Mouse (Mus musculus): ENCODE measurements around the gene Hnf1a. TPM values are rescaled to one million over a fixed set of nuclear protein-coding genes. Genes with fewer than 3 reads are reported as not detected.
"Not testable (repeated sequence)": the region's sequence is repeated elsewhere in the genome, so short reads cannot be mapped to it uniquely, and the experiment has no call there.

Gene Hnf1a
- polyA plus RNA-seq, 1 experiment from 2014 or later: 0.09 TPM

DNA sequence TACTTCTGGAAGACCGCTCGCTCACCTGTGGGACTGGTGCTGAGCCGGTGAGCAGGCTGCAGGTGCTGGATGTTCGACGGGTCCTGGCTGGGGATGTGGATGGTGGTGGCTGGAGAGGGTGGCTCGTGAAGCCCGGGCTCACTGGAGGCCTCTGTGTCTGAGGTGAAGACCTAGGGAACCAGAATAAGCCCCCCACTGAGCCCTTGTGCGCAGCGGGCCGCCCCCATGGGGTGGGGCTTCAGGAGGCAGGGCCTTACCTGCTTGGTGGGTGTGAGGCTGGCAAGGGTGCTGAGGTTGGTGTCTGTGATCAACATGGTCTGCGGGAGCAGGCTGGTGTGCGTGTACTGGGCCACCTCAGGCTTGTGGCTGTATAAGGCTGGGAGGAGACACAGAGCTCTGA is 20.2 kb downstream of the Hnf1a start:
- DNase-seq (ENCODE audit: low spot score): no peak
- Histone ChIP-seq H3K27ac (peak overlapping the region; percentile 16; the same call in 1 of the 2 replicates), H3K4me3 (no peak overlapping the region), H3K4me1 (peaks cover 17% of the 10 kb centered on the region), H3K36me3 (peaks cover 50% of the 10 kb centered on the region), H3K9me3 (replicated peaks) (no peaks in the 10 kb centered on the region), H3K27me3 (ENCODE audit: low read depth, poor library complexity, severe bottlenecking) (no peaks in the 10 kb centered on the region)
- WGBS: 75% methylated on average over 12 of the region's 12 CpGs

DNA sequence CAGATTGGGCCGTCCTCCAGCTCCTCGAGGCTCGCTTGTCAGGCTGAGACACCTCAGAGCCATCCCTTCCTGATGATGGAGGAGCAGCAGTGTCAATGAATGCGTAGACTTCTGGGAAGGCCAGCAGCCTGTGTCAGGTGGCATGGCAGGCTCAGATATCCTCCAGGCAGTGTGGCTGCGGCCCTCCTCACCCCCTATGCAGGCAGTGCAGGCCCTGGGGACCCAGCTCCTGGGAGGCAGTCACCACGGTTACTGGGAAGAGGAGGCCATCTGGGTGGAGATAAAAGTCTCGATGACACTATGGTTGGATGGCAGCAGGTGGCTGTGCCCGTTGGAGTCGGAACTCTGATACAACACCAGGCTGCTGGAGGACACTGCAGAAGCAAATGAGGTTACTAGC is 21.1 kb downstream of the Hnf1a start:
- Histone ChIP-seq H3K9me3 (replicated peaks) (no peaks in the 10 kb centered on the region), H3K36me3 (peaks cover 56% of the 10 kb centered on the region), H3K27me3 (ENCODE audit: low read depth, poor library complexity, severe bottlenecking) (no peaks in the 10 kb centered on the region), H3K27ac (no peak overlapping the region), H3K4me1 (peaks cover 17% of the 10 kb centered on the region), H3K4me3 (no peak overlapping the region)
- WGBS: 90% methylated on average over 9 of the region's 9 CpGs
- no peak for DNase-seq (ENCODE audit: low spot score)

DNA sequence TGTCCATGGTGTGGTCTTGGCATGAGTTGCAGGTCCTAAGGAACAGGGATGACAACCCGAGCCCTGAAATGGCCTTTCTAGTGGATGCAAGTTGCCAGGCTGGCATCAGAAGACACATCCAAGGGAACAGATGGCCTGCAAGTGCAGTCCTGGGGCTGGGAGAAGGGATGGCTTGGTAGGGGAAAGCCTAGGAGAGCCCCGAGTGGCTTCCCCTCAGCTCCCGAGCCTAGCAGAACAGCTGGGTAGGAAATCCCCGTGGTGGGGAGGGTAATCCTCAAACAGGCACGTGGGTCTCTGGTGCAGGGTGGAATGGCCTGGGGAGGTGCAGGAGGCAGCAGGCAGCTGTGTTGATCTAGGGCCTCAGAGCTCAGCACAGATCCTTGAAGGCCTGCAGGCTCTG is 21.6 kb downstream of the Hnf1a start:
- H3K4me3 ChIP-seq: no peak overlapping the region
- no peak overlapping the region for H3K27ac ChIP-seq
- 77% methylated on average over 5 of the region's 5 CpGs for WGBS
- H3K4me1 ChIP-seq: peaks cover 17% of the 10 kb centered on the region
- H3K9me3 ChIP-seq (replicated peaks): no peaks in the 10 kb centered on the region
- DNase-seq (ENCODE audit: low spot score): no peak
- peaks cover 56% of the 10 kb centered on the region for H3K36me3 ChIP-seq
- no peaks in the 10 kb centered on the region for H3K27me3 ChIP-seq (ENCODE audit: low read depth, poor library complexity, severe bottlenecking)

DNA sequence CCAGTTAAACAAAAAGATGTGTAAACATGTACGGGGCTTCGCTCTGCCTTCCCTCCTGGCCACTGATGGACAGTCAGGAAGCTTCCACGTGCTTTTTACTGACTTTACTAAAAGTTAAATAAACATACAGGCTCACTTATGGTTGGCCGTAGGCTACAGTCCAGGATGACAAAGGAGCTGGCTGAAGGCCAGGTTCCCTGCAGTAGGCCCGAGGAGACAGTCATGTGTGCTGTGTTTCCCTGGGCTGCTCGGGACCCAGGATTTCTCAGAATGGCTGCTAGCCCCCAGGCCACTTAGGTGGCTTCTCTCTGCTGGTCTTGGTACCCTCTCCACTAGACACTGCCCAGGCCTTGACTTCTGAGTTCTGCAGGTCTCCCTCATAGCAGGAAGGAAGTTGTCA is 22.0 kb downstream of the Hnf1a start:
- peaks cover 17% of the 10 kb centered on the region for H3K4me1 ChIP-seq
- WGBS: 97% methylated on average over 6 of the region's 6 CpGs
- DNase-seq (ENCODE audit: low spot score): no peak
- no peak overlapping the region for H3K27ac ChIP-seq
- no peaks in the 10 kb centered on the region for H3K9me3 ChIP-seq (replicated peaks)
- no peak overlapping the region for H3K4me3 ChIP-seq
- peaks cover 57% of the 10 kb centered on the region for H3K36me3 ChIP-seq
- no peaks in the 10 kb centered on the region for H3K27me3 ChIP-seq (ENCODE audit: low read depth, poor library complexity, severe bottlenecking)

DNA sequence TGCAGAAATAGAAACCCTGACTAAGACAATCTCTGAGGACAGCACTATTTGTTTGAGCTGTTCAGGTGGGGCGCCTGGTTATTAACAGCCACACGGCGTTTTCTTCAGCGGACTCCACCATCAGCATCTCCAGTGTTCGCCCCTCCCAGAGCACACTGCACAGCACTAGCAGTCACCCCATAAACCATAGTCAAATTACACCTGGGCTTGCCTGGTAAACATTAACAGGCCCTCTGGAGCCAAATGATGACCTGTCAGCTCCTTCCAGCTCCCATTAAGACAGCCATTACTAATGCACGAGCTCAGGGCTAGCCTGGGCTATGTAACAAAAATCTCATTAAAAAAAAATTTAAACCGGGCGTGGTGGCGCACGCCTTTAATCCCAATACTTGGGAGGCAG is 25.8 kb downstream of the Hnf1a start:
- H3K27me3 ChIP-seq (ENCODE audit: low read depth, poor library complexity, severe bottlenecking): no peaks in the 10 kb centered on the region
- no peak overlapping the region for H3K4me3 ChIP-seq
- WGBS: 91% methylated on average over 10 of the region's 10 CpGs
- H3K9me3 ChIP-seq (replicated peaks): no peaks in the 10 kb centered on the region
- H3K36me3 ChIP-seq: peaks cover 52% of the 10 kb centered on the region
- no peak overlapping the region for H3K27ac ChIP-seq
- H3K4me1 ChIP-seq: peaks cover 3% of the 10 kb centered on the region
- no peak for DNase-seq (ENCODE audit: low spot score)

DNA sequence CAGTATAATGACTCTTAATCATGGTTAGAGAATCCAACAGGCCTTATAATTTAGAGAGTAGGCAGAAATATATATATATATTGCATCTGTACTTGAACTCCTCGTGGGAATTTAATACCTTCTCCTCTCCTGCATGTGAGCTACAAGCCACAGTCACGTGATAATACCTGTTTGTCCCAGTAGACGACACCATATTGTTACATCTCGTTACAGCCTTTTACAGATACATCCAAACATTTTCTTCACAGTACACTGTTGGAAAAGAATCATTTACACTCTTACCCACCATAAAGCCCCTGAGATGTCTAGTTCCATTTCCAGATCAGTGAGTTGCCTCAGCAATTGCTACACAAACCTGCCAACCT is 28.1 kb downstream of the Hnf1a start:
- H3K27ac ChIP-seq: peak overlapping the region; percentile 93

DNA sequence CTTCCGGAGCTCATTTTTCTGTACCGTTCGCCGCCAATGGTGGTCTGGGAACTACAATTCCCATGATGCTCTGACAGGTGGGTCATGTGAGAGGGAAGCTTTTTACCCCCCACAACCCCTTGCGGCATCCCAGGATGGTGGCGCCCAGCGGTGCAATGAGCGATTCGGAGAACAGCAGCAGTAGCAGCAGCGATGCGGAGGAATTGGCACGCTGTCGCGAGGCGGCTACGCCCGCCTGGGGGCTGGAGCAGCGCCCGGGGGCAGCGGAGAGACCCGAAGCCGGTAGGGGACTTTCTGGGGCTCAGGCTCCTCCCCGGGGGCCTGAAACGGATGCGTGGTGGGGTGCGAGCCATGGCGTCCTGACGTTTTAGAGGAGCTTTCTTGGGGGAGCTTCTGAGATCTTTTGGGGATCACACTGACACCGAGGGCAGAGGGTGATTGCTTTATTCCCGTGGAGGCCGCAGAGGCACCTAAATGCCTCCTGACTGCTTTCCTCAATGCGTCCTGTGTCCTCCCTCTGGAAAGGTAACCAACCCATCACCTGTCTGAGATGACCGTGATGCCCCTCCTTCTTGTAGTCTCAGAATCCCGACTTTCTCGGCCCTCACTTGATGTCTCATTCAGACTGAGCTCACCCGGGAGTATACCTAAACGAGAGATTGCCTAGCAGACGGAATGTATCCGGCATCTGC is 28.7 kb downstream of the Hnf1a start, which contains the start of gene 2210016L21Rik:
Gene 2210016L21Rik, plus strand, starts transcription at position 85 of the 692 bp plus-strand sequence.
- peak; percentile 87 for DNase-seq (ENCODE audit: low spot score)
- Histone ChIP-seq H3K9me3 (replicated peaks) (no peaks in the 10 kb centered on the region), H3K4me3 (peak within 1 kb of the TSS; percentile 98), H3K4me1 (peaks cover 3% of the 10 kb centered on the region), H3K27ac (peak within 1 kb of the TSS; percentile 93), H3K27me3 (ENCODE audit: low read depth, poor library complexity, severe bottlenecking) (no peaks in the 10 kb centered on the region), H3K36me3 (peaks cover 24% of the 10 kb centered on the region)
- WGBS: 2% methylated on average over 39 of the region's 39 CpGs

More for the DNA sequence above, 28.1 kb downstream of the Hnf1a start:
- Histone ChIP-seq H3K4me1 (peaks cover 3% of the 10 kb centered on the region), H3K9me3 (replicated peaks) (no peaks in the 10 kb centered on the region), H3K27me3 (ENCODE audit: low read depth, poor library complexity, severe bottlenecking) (no peaks in the 10 kb centered on the region), H3K4me3 (peak overlapping the region; percentile 98), H3K36me3 (peaks cover 29% of the 10 kb centered on the region)
- 55% methylated on average over 4 of the region's 4 CpGs for WGBS
- no peak for DNase-seq (ENCODE audit: low spot score)

DNA sequence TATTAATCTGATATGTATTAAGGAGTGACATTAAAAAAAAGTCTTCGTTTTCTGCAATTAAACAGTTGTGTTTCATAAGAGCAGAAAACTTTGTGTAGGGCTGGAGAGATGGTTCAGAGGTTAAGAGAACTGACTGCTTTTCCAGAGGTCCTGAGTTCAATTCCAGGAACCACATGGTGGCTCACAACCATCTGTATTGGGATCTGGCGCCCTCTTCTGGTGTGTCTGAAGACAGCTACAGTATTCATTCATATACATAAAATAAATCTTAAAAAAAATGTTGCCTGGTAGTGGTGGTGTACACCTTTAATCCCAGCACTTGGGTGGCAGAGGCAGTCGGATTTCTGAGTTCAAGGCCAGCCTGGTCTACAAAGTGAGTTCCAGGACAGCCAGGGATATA is 29.8 kb downstream of the Hnf1a start:
- not testable (repeated sequence) for DNase-seq (ENCODE audit: low spot score); H3K4me3 ChIP-seq; H3K9me3 ChIP-seq (replicated peaks); H3K27me3 ChIP-seq (ENCODE audit: low read depth, poor library complexity, severe bottlenecking); H3K27ac ChIP-seq; H3K4me1 ChIP-seq
- 56% methylated on average over 3 of the region's 3 CpGs for WGBS
- H3K36me3 ChIP-seq: peaks cover 13% of the 10 kb centered on the region

DNA sequence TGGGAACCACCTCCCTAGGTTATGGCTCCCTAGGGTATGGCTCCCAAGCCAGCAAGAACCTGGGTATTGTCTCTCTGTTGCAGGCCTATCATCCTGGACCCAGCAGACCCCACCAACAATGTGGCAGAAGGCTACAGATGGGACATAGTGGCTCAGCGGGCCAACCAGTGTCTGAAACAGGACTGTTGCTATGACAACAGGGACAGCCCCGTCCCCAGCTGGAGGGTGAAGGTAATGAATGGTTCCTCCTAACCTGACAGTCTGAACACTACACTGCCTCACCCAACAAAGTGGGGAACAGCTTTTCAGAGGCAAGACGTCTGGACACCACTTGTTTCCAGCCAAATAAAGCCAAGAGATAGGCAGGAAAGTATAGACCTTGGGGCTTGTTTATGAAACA is 35.1 kb downstream of the Hnf1a start:
- H3K27me3 ChIP-seq (ENCODE audit: low read depth, poor library complexity, severe bottlenecking): no peaks in the 10 kb centered on the region
- no peak for DNase-seq (ENCODE audit: low spot score)
- H3K4me3 ChIP-seq: no peak overlapping the region
- no peaks in the 10 kb centered on the region for H3K36me3 ChIP-seq
- 25% methylated on average over 3 of the region's 3 CpGs for WGBS
- no peaks in the 10 kb centered on the region for H3K4me1 ChIP-seq
- H3K9me3 ChIP-seq (replicated peaks): no peaks in the 10 kb centered on the region
- H3K27ac ChIP-seq: no peak overlapping the region

DNA sequence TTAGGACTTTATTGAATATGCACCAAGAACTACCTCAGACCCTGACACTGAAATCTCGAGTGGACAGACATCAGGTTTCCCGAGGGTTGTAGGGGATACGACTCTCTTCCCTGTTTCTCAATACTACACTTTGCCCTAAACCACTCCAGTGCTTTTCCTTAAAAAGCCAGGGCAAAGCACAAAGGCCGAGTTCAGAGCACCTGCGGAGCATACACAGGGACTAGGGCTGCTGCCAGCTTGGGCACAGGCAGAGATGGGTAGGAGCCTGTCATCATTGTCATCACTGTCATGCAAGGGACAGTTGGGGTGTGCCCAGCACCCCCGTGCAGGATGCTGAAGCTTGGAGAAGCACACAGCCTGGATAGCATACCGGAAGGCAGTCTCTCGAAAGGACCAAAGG is 37.7 kb downstream of the Hnf1a start:
- Histone ChIP-seq H3K36me3 (no peaks in the 10 kb centered on the region), H3K4me3 (no peak overlapping the region), H3K27ac (no peak overlapping the region), H3K4me1 (no peaks in the 10 kb centered on the region), H3K9me3 (replicated peaks) (no peaks in the 10 kb centered on the region), H3K27me3 (ENCODE audit: low read depth, poor library complexity, severe bottlenecking) (no peaks in the 10 kb centered on the region)
- no peak for DNase-seq (ENCODE audit: low spot score)
- WGBS: 88% methylated on average over 8 of the region's 8 CpGs

DNA sequence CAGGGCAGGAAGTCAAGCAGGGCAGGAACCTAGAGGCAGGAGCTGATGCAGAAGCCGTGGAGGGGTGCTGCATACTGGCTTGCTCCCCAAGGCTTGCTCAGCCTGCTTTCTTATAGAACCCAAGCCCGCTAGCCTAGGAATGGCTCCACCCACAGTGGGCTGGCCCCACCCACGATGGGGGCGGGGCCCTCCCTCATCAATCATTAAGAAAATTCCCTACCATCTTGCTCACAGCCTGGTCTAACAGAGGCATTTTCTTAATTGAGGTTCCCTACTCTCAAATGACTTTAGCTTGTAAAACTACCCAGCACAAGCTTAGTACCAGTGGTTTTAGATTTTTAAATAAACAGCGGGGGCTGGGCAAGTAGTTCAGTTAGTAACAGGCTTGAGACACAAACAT is 39.3 kb downstream of the Hnf1a start:
- Histone ChIP-seq H3K4me3 (no peak overlapping the region), H3K4me1 (no peaks in the 10 kb centered on the region), H3K27me3 (ENCODE audit: low read depth, poor library complexity, severe bottlenecking) (no peaks in the 10 kb centered on the region), H3K9me3 (replicated peaks) (no peaks in the 10 kb centered on the region), H3K27ac (no peak overlapping the region), H3K36me3 (no peaks in the 10 kb centered on the region)
- 59% methylated on average over 5 of the region's 5 CpGs for WGBS
- no peak for DNase-seq (ENCODE audit: low spot score)

DNA sequence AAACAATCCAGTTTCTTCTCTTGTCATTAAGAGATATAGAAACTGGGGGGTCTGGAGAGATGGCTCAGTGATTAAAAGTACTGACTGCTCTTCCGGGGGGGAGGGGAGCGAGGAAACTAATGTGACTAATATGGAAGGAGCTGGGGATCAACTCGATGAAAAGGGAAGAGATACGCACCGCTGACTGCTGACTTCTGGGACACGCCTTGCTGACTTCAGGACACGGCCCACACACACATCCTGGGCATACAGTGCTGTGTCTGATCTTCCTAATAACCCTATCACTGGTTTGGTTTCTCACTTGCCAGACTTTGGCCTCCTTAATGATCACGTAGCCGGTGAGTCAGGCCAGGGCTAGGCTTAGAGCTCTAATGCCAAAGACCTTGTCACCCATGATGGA is 44.1 kb downstream of the Hnf1a start:
- 85% methylated on average over 9 of the region's 9 CpGs for WGBS
- no peaks in the 10 kb centered on the region for H3K27me3 ChIP-seq (ENCODE audit: low read depth, poor library complexity, severe bottlenecking)
- no peaks in the 10 kb centered on the region for H3K36me3 ChIP-seq
- H3K4me3 ChIP-seq: no peak overlapping the region
- H3K27ac ChIP-seq: no peak overlapping the region
- H3K4me1 ChIP-seq: peaks cover 11% of the 10 kb centered on the region
- no peaks in the 10 kb centered on the region for H3K9me3 ChIP-seq (replicated peaks)
- DNase-seq (ENCODE audit: low spot score): no peak

DNA sequence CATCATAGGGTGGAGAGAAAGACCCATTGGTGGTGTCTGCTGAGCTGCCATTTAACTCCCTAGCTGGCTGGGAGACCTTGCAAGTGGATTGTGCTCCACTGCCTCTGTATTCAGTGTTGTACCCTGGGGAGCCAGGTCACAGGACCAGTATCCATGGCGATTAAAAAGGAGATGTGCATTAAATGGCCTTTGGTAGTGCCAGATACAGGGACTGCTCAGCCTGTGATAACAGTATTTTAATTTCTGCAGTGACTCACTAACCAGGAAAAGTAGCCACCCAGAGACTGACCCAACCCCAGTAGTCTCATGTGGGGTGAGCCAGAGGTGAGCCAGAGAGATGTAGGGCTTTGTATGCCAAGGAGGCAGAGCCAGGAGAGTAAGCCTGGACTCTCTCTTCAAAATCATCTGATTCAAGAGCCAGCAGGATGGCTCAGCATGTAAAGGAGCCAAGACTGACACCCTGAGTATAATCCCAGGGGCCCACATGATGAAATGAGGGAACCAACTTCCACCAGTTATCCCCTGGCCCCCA is 44.7 kb downstream of the Hnf1a start:
- H3K36me3 ChIP-seq: no peaks in the 10 kb centered on the region
- H3K9me3 ChIP-seq (replicated peaks): no peaks in the 10 kb centered on the region

More for the DNA sequence above, 44.7 kb downstream of the Hnf1a start:
- 72% methylated on average over 1 of the region's 1 CpGs for WGBS
- Histone ChIP-seq H3K27ac (no peak overlapping the region), H3K4me1 (peaks cover 13% of the 10 kb centered on the region), H3K27me3 (ENCODE audit: low read depth, poor library complexity, severe bottlenecking) (no peaks in the 10 kb centered on the region), H3K4me3 (no peak overlapping the region)
- DNase-seq (ENCODE audit: low spot score): no peak

Measured in limb, embryonic 10.5 days (tissue).